Mouse (Mus musculus) heart, embryonic 14.5 days (tissue): ENCODE data around the gene Gprin1. TPM values are rescaled to one million over a fixed set of nuclear protein-coding genes. Genes with fewer than 3 reads are reported as not detected.

Experiments used
- ATAC-seq: fragments of 200-750 bp; cut with Nextera tagmentation; 2 replicates; pipeline ENCODE4 v1.8.0; 2017; ENCODE audit warnings: low read depth, moderate TSS enrichment; ENCODE audit not compliant: insufficient number of reproducible peaks, insufficient read depth, low FRiP score
- H3K27ac ChIP-seq, 2 experiments: fragments of 200-500 bp in 1 of 2; fragments of 300-500 bp in 1 of 2; sonication (generic) in 1 of 2; replicated peaks in 1 of 2; 2 replicates each; pipeline ENCODE4 v1.5.1; 2012 to 2014; ENCODE audit warnings: low read depth in 2 of 2, low read length in 2 of 2, control low read depth in 1 of 2, mild to moderate bottlenecking in 1 of 2, mixed read lengths in 1 of 2; ENCODE audit not compliant: control insufficient read depth in 1 of 2, insufficient read depth in 1 of 2
- H3K27me3 ChIP-seq: fragments of 300-500 bp; sonication (generic); 2 replicates; pipeline ENCODE4 v1.6.1; 2014; ENCODE audit warnings: mild to moderate bottlenecking, low read length, control low read depth; ENCODE audit not compliant: control insufficient read depth, insufficient read depth
- H3K36me3 ChIP-seq: fragments of 300-500 bp; sonication (generic); 2 replicates; pipeline ENCODE4 v1.6.1; 2014; ENCODE audit warnings: mild to moderate bottlenecking, control low read depth, low read length, mixed read lengths; ENCODE audit not compliant: control insufficient read depth, insufficient read depth
- H3K4me1 ChIP-seq, 2 experiments: fragments of 200-500 bp in 1 of 2; fragments of 300-500 bp in 1 of 2; sonication (generic) in 1 of 2; 2 replicates each; pipeline ENCODE4 v1.6.1; 2012 to 2014; ENCODE audit warnings: low read length in 2 of 2, control low read depth in 1 of 2, mixed read lengths in 1 of 2; ENCODE audit not compliant: control insufficient read depth in 2 of 2, insufficient read depth in 2 of 2
- H3K4me2 ChIP-seq: fragments of 300-500 bp; sonication (generic); 2 replicates; pipeline ENCODE4 v1.6.1; 2014; ENCODE audit warnings: mild to moderate bottlenecking, low read length
- H3K4me3 ChIP-seq, 2 experiments: fragments of 200-500 bp in 1 of 2; fragments of 300-500 bp in 1 of 2; sonication (generic) in 1 of 2; 2 replicates each; pipeline ENCODE4 v1.5.1; 2012 to 2014; ENCODE audit warnings: low read length in 2 of 2, mild to moderate bottlenecking in 2 of 2, control low read depth in 1 of 2, low read depth in 1 of 2, moderate library complexity in 1 of 2; ENCODE audit not compliant: control insufficient read depth in 1 of 2, insufficient read depth in 1 of 2
- H3K9ac ChIP-seq: fragments of 300-500 bp; sonication (generic); 2 replicates; pipeline ENCODE4 v1.6.1; 2014; ENCODE audit warnings: mild to moderate bottlenecking, low read length
- H3K9me3 ChIP-seq: fragments of 300-500 bp; sonication (generic); 2 replicates; pipeline ENCODE4 v1.6.1; 2016; ENCODE audit warnings: low read length, control low read depth; ENCODE audit not compliant: control insufficient read depth
- WGBS: fragments of 180-500 bp; shearing (Covaris S2); extraction: QIAGEN DNeasy Blood & Tissue Kit; methylation state at CpG from one replicate; pipeline ENCODE4 v1.1.7; 2014; 5-methylcytosine and 5-hydroxymethylcytosine counted together
- polyA plus RNA-seq: library from polyadenylated mRNA; unstranded; fragments of >200 nt; fragmentation: Nextera tagmentation; extraction: Ambion mirVana; gene quantifications from 2 replicates; pipeline ENCODE4 v1.2.1, GENCODE M21; 2014

Gene Gprin1
- polyA plus RNA-seq: 0.08 and 0.12 TPM in 2 replicates

DNA sequence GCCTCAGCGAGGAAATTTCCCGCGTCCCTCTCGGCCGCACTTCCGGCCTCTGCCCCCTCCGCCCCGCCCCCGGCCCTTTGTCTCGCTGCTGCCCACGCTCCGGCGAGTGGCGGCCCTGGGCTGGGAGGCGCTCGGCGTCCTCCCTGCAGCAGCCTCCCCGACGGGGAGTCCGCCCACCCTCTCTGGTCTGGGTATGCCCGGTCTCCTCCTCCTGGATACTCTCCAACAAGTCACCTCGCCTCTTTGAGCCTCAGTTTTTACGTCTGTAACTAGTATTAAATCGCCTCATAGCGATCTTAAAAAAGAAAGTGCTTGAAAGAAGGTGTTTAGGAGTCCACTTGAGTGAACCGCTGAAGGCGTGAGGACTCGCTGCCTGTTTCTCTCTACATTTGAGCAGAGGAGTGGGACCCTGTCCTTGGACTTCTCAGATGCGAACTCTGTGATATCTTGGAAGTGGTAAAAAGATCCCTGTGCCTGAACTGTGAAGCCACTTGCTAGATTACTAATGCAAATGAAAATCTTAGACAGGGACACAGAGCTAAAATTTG lies at the start of gene Gprin1:
Gprin1 (minus strand) TSS at position 11 of the 548 bp plus-strand sequence.
- Histone ChIP-seq H3K9me3 (no peaks in the 10 kb centered on the region), H3K4me1 (peaks cover 0 to 11% of the 10 kb centered on the region in 2 experiments; a peak in 2 of 4 replicates), H3K4me3 (peak within 1 kb of the TSS; percentile 51), H3K36me3 (no peaks in the 10 kb centered on the region), H3K27me3 (peaks cover 73% of the 10 kb centered on the region), H3K4me2 (peak within 1 kb of the TSS; percentile 90), H3K27ac (no peak within 1 kb of the TSS), H3K9ac (no peak within 1 kb of the TSS)
- no peak for ATAC-seq
- 3% methylated on average over 23 of the region's 29 CpGs for WGBS

GRCm38 (mm10) chr13:54798740-54799139 lies 49.1 kb upstream of the Gprin1 start:
- Histone ChIP-seq H3K27ac (no peak overlapping the region), H3K27me3 (peaks cover 13% of the 10 kb centered on the region; the same call in 1 of the 2 replicates), H3K4me2 (no peak overlapping the region), H3K4me1 (0 out of 4 replicates have a peak, but pooled peaks cover 0 to 2% of the 10 kb centered on the region in 2 experiments), H3K9me3 (no peaks in the 10 kb centered on the region), H3K9ac (no peak overlapping the region), H3K36me3 (no peaks in the 10 kb centered on the region), H3K4me3 (no peak overlapping the region)
- 49% methylated on average over 10 of the region's 10 CpGs for WGBS
- no peak for ATAC-seq

DNA sequence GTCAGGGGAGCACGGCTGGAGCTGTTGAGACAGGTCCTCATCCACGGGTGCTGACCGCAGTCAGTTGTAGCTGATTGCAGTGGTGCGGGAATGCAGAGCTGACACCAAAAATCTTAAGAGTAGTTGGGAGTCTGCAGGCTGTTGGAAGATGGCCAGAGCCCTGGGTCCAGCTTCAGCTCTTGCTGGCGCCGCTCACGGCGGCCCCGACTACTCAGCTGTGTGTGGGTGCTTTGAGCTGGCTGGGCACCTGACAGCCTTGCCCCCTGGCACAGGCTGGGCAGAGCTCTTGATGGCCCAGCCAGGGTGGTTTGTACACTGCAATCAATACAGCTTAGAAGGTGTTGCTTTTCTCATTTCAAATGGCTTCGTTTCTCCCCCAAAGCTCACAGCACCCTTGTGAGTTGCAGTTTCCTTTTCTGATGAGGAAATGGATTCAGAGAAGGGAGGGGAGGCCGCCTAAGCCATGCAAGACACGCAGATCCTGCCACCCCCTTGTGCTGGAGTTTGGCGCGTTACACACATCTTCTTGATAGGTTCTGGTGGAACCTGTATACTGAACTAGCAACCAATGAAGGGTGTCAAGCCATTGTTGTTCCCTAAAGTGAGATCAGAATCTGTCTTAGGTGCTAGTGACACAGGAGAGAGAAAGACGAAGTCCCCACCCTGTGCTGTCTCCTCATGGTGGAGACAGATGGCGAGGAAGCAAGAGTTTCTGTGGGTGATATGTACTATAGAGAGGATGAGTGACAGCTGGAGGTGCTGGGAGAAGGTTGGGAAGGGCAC lies 48.4 kb upstream of the Gprin1 start:
- Histone ChIP-seq H3K9me3 (no peaks in the 10 kb centered on the region), H3K4me3 (no peak overlapping the region), H3K4me1 (0 out of 4 replicates have a peak, but pooled peaks cover 0 to 2% of the 10 kb centered on the region in 2 experiments), H3K27me3 (peaks cover 17% of the 10 kb centered on the region), H3K4me2 (no peak overlapping the region), H3K27ac (no peak overlapping the region), H3K9ac (no peak overlapping the region), H3K36me3 (no peaks in the 10 kb centered on the region)
- no peak for ATAC-seq
- whole genome bisulfite sequencing: 64% methylated on average over 16 of the region's 16 CpGs

DNA sequence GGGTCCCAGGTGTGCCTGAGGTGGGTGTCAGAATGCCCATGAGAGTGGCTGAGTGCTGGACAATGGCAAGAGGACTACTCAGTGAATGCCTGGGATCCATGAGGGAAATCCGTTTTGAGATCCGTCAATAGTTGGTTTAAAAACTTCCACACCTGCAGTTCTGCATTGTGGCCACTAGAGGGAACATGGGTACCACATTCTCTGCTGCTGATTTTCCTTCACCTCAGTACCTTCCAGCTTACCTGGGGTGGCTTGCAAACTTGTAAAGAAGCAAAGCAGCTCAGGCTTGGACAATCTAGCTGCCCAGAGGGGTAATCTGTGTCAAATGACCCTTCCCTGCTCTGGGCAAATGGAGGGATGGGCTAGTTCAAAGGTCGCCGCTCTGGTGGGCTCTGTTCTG lies 47.7 kb upstream of the Gprin1 start:
- H3K27me3 ChIP-seq: peaks cover 20% of the 10 kb centered on the region
- no peak overlapping the region for H3K4me3 ChIP-seq
- 38% methylated on average over 4 of the region's 4 CpGs for WGBS
- no peak for ATAC-seq
- no peaks in the 10 kb centered on the region for H3K9me3 ChIP-seq
- H3K4me1 ChIP-seq: 0 out of 4 replicates have a peak, but pooled peaks cover 0 to 2% of the 10 kb centered on the region in 2 experiments
- no peak overlapping the region for H3K27ac ChIP-seq
- no peak overlapping the region for H3K9ac ChIP-seq
- H3K36me3 ChIP-seq: no peaks in the 10 kb centered on the region
- H3K4me2 ChIP-seq: no peak overlapping the region

- no peak for ATAC-seq
- Histone ChIP-seq H3K27me3 (peaks cover 40% of the 10 kb centered on the region), H3K9me3 (no peaks in the 10 kb centered on the region)
Observed at GRCm38 (mm10) chr13:54794843-54795242, 45.2 kb upstream of the Gprin1 start.

GRCm38 (mm10) chr13:54794002-54794577 lies 44.4 kb upstream of the Gprin1 start:
- no peak for ATAC-seq
- Histone ChIP-seq H3K4me3 (no peak overlapping the region), H3K27ac (no peak overlapping the region), H3K4me1 (peaks cover 0 to 9% of the 10 kb centered on the region in 2 experiments; a peak in 3 of 4 replicates), H3K4me2 (no peak overlapping the region), H3K9me3 (no peaks in the 10 kb centered on the region), H3K27me3 (peaks cover 43% of the 10 kb centered on the region), H3K36me3 (no peaks in the 10 kb centered on the region), H3K9ac (no peak overlapping the region)
- 75% methylated on average over 16 of the region's 16 CpGs for WGBS

More at GRCm38 (mm10) chr13:54794843-54795242, 45.2 kb upstream of the Gprin1 start:
- WGBS: 44% methylated on average over 5 of the region's 5 CpGs
- no peak overlapping the region for H3K4me2 ChIP-seq
- H3K36me3 ChIP-seq: no peaks in the 10 kb centered on the region
- no peak overlapping the region for H3K9ac ChIP-seq
- no peak overlapping the region for H3K27ac ChIP-seq
- no peak overlapping the region for H3K4me3 ChIP-seq
- H3K4me1 ChIP-seq: peaks cover 1 to 5% of the 10 kb centered on the region in 2 experiments; a peak in 3 of 4 replicates

DNA sequence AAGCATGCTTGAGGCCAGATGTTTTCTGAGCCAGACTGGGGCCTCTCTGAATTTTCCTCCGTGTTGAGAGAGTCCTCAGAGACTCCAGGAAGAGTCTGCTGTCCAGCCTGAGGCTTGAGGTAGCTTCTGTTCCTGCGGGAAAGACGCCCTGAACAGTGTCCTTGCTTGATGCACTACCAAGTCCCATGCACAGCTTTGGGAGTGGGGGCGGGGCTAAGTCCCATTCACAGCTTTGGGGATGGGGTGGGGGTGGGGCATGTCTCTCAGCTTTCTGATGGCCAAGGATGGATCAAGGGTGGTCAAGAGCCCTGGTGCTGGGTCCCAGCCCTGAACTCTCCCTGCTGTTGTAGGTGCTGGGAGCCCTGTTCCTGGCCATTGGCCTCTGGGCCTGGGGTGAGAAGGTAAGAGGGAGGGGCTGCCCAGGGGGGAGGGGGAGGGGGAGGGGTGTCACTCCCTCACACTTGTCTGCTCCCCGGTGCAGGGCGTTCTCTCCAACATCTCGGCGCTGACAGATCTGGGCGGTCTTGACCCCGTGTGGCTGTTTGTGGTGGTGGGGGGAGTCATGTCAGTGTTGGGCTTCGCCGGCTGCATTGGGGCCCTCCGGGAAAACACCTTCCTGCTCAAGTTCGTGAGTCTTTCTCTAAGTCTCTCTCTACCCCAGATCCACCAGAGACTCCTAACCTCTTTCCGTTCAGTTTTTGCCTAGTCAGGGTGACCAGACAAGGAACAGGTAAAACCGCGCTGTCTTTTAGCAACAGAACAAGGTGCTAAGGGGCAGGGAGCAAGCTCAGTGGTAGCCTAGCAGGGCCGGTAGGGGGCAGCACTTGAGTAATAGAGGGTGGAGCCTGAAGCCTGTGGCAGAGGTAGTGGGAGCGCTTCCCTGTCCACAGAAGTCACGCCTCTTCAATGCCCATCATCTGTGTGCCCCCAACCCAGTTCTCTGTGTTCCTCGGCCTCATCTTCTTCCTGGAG lies 42.9 kb upstream of the Gprin1 start:
- H3K4me3 ChIP-seq: no peak overlapping the region
- no peaks in the 10 kb centered on the region for H3K36me3 ChIP-seq
- ATAC-seq: no peak
- WGBS: 15% methylated on average over 21 of the region's 21 CpGs
- H3K27me3 ChIP-seq: peaks cover 38% of the 10 kb centered on the region
- H3K4me1 ChIP-seq: peaks cover 0 to 10% of the 10 kb centered on the region in 2 experiments; a peak in 3 of 4 replicates
- H3K27ac ChIP-seq: no peak overlapping the region
- H3K9ac ChIP-seq: no peak overlapping the region
- no peaks in the 10 kb centered on the region for H3K9me3 ChIP-seq
- no peak overlapping the region for H3K4me2 ChIP-seq
